Mouse (Mus musculus) induced T-regulatory cell, adult 2 months (primary cell): ENCODE results near the gene Il27ra.

Source experiments
- DNase-seq: peaks from one replicate; pipeline ENCODE4 v3.0.0-alpha.2; 2012; ENCODE audit warnings: low read depth

The Il27ra gene

GRCm38 (mm10) chr8:84042066-84042947 is at the start of gene Il27ra:
Il27ra (minus strand) TSS chr8:84042589.
- peak; percentile 93 for DNase-seq

- no peak for DNase-seq
Measured at GRCm38 (mm10) chr8:84090585-84090984, 48.2 kb upstream of the Il27ra start.

GRCm38 (mm10) chr8:84089277-84089676 is 46.9 kb upstream of the Il27ra start:
- DNase-seq, result no peak

GRCm38 (mm10) chr8:84087821-84088220 is 45.4 kb upstream of the Il27ra start:
- no peak for DNase-seq

GRCm38 (mm10) chr8:84087156-84087555 is 44.8 kb upstream of the Il27ra start:
- DNase-seq, result no peak

GRCm38 (mm10) chr8:84084341-84085115 is 42.1 kb upstream of the Il27ra start:
- no peak for DNase-seq

GRCm38 (mm10) chr8:84083829-84084241 is 41.4 kb upstream of the Il27ra start:
- DNase-seq, result no peak

- no peak for DNase-seq
Measured at GRCm38 (mm10) chr8:84079206-84079605, 36.8 kb upstream of the Il27ra start.

- no peak for DNase-seq
Measured at GRCm38 (mm10) chr8:84076849-84077248, 34.5 kb upstream of the Il27ra start.

- DNase-seq, result no peak
Measured at GRCm38 (mm10) chr8:84076412-84076811, 34.0 kb upstream of the Il27ra start.

GRCm38 (mm10) chr8:84073230-84073976 is 31.0 kb upstream of the Il27ra start:
- peak; percentile 92 for DNase-seq

- no peak for DNase-seq
Measured at GRCm38 (mm10) chr8:84072321-84072720, 29.9 kb upstream of the Il27ra start.

GRCm38 (mm10) chr8:84071921-84072320 is 29.5 kb upstream of the Il27ra start:
- no peak for DNase-seq

- DNase-seq, result no peak
Measured at GRCm38 (mm10) chr8:84070667-84071066, 28.3 kb upstream of the Il27ra start.

- no peak for DNase-seq
Measured at GRCm38 (mm10) chr8:84070241-84070640, 27.9 kb upstream of the Il27ra start.

GRCm38 (mm10) chr8:84069750-84070149 is 27.4 kb upstream of the Il27ra start:
- DNase-seq, result no peak

- no peak for DNase-seq
Measured at GRCm38 (mm10) chr8:84069169-84069568, 26.8 kb upstream of the Il27ra start.

GRCm38 (mm10) chr8:84068316-84069035 is 26.1 kb upstream of the Il27ra start:
- DNase-seq, result peak; percentile 56

GRCm38 (mm10) chr8:84067911-84068310 is 25.5 kb upstream of the Il27ra start:
- no peak for DNase-seq

GRCm38 (mm10) chr8:84067047-84067573 is 24.7 kb upstream of the Il27ra start:
- peak; percentile 97 for DNase-seq

- peak; percentile 100 for DNase-seq
Measured at GRCm38 (mm10) chr8:84066291-84066930, 24.0 kb upstream of the Il27ra start, which contains the start of gene Rfx1. Rfx1 (plus strand) TSS chr8:84066834.
